Mouse (Mus musculus): Measurements from ENCODE around the gene Il13ra1. TPM values are rescaled to one million over a fixed set of nuclear protein-coding genes. Genes with fewer than 3 reads are reported as not detected.
A peak's percentile ranks its signal among the peaks of the same experiment; 100 is the strongest.

Il13ra1 gene
- polyA plus RNA-seq, 1 experiment from 2014 or later = 2.1 TPM

GRCm38 (mm10) chrX:36136346-36136745 is 24.4 kb downstream of the Il13ra1 start:
- WGBS = 77% methylated on average over 1 of the region's 1 CpGs
- H3K4me3 ChIP-seq = no peak overlapping the region
- H3K27ac ChIP-seq (replicated peaks) = no peak overlapping the region
- H3K27me3 ChIP-seq (ENCODE audit: low read depth, poor library complexity, severe bottlenecking) = no peaks in the 10 kb centered on the region
- no peak for DNase-seq (ENCODE audit: low spot score)
- no peaks in the 10 kb centered on the region for H3K36me3 ChIP-seq
- H3K4me1 ChIP-seq = no peaks in the 10 kb centered on the region
- H3K9me3 ChIP-seq (replicated peaks) = no peaks in the 10 kb centered on the region

- WGBS = 81% methylated on average over 6 of the region's 6 CpGs
- DNase-seq (ENCODE audit: low spot score) = no peak
- Histone ChIP-seq H3K9me3 (replicated peaks) (no peaks in the 10 kb centered on the region), H3K27ac (replicated peaks) (no peak overlapping the region), H3K4me3 (no peak overlapping the region), H3K27me3 (ENCODE audit: low read depth, poor library complexity, severe bottlenecking) (no peaks in the 10 kb centered on the region), H3K36me3 (no peaks in the 10 kb centered on the region), H3K4me1 (no peaks in the 10 kb centered on the region)
Measured at GRCm38 (mm10) chrX:36141994-36142639, 30.2 kb downstream of the Il13ra1 start.

DNA sequence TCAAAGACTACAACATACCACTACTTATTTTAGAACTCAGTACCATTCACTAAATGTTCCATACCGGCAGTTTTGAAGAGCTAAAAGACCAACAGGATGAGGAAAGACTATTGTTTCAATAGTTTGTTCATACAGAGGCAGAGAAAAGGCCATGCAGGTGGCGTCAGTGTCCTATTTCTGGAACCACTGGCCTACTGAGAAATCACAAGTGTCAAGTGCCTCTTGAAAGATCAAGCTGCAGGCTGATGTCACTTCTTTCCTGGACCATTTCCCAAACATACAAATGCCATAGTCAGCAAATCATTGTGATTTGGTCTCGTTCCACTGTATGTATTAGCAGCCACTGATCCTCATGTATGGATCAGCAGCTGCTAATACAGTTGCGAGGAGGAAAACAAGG is 34.8 kb downstream of the Il13ra1 start:
- Histone ChIP-seq H3K9me3 (replicated peaks) (no peaks in the 10 kb centered on the region), H3K4me1 (no peaks in the 10 kb centered on the region), H3K27me3 (ENCODE audit: low read depth, poor library complexity, severe bottlenecking) (no peaks in the 10 kb centered on the region), H3K4me3 (no peak overlapping the region), H3K36me3 (no peaks in the 10 kb centered on the region), H3K27ac (replicated peaks) (no peak overlapping the region)
- DNase-seq (ENCODE audit: low spot score) = no peak
- 71% methylated on average over 4 of the region's 4 CpGs for WGBS

DNA sequence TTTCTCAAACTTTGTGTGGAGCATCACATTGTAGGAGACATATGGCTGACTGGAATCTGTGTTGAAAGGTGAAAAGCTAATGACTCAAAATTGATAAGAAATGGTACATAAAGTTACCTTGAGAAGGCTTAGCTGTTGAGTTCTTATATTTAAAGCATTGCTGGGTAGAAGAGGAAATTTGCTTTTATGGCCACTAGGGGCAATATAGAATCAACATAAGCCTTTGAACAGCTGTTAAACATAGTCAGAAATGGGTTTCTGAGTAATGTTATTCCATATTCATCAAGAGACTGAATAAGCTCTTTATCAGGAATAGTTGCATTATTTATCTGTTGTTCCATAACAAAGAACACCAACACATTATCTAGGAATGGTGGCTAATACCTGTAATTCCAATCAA is 38.2 kb downstream of the Il13ra1 start:
- no peaks in the 10 kb centered on the region for H3K9me3 ChIP-seq (replicated peaks)
- H3K4me1 ChIP-seq = no peaks in the 10 kb centered on the region
- H3K4me3 ChIP-seq = no peak overlapping the region
- H3K27ac ChIP-seq (replicated peaks) = no peak overlapping the region
- no peaks in the 10 kb centered on the region for H3K36me3 ChIP-seq
- H3K27me3 ChIP-seq (ENCODE audit: low read depth, poor library complexity, severe bottlenecking) = no peaks in the 10 kb centered on the region
- no peak for DNase-seq (ENCODE audit: low spot score)

DNA sequence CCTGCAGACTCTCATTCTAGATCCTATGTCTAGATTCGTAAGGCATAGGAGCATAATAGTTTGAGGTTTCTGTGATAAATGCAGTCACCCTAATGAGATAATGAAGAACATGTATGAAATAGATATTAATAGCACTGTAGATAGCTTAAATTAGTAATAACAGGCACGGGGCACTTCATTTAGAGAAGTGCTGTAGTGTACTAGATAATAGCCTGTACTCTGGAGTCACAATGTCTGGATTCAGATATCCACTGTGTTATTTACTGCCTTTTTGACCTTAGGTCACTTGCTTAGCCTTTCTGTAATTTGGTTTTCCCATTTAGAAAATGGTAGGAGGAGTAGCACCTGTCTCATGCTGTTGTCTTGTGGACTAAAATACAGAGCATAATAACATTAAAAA is 44.8 kb downstream of the Il13ra1 start:
- Histone ChIP-seq H3K4me3 (no peak overlapping the region), H3K36me3 (no peaks in the 10 kb centered on the region), H3K9me3 (replicated peaks) (no peaks in the 10 kb centered on the region), H3K27me3 (ENCODE audit: low read depth, poor library complexity, severe bottlenecking) (no peaks in the 10 kb centered on the region), H3K27ac (replicated peaks) (no peak overlapping the region), H3K4me1 (peaks cover 3% of the 10 kb centered on the region; the same call in 1 of the 2 replicates)
- no peak for DNase-seq (ENCODE audit: low spot score)
- 83% methylated on average over 2 of the region's 2 CpGs for WGBS

- no peak overlapping the region for H3K4me3 ChIP-seq
- 25% methylated on average over 4 of the region's 4 CpGs for WGBS
- no peaks in the 10 kb centered on the region for H3K27me3 ChIP-seq (ENCODE audit: low read depth, poor library complexity, severe bottlenecking)
- no peaks in the 10 kb centered on the region for H3K9me3 ChIP-seq (replicated peaks)
- peaks cover 8% of the 10 kb centered on the region for H3K4me1 ChIP-seq
- no peaks in the 10 kb centered on the region for H3K36me3 ChIP-seq
- no peak overlapping the region for H3K27ac ChIP-seq (replicated peaks)
- peak; percentile 11 for DNase-seq (ENCODE audit: low spot score)
Measured at GRCm38 (mm10) chrX:36161567-36161966, 49.7 kb downstream of the Il13ra1 start.

- DNase-seq (ENCODE audit: low spot score) = no peak
- Histone ChIP-seq H3K4me1 (peaks cover 5% of the 10 kb centered on the region; the same call in 1 of the 2 replicates), H3K9me3 (replicated peaks) (no peaks in the 10 kb centered on the region)
Measured at GRCm38 (mm10) chrX:36183625-36184024, 71.7 kb downstream of the Il13ra1 start.

GRCm38 (mm10) chrX:36186036-36186435 is 74.1 kb downstream of the Il13ra1 start:
- H3K9me3 ChIP-seq (replicated peaks) = no peaks in the 10 kb centered on the region
- no peak overlapping the region for H3K4me3 ChIP-seq
- no peaks in the 10 kb centered on the region for H3K27me3 ChIP-seq (ENCODE audit: low read depth, poor library complexity, severe bottlenecking)
- DNase-seq (ENCODE audit: low spot score) = no peak
- H3K36me3 ChIP-seq = no peaks in the 10 kb centered on the region
- no peak overlapping the region for H3K27ac ChIP-seq (replicated peaks)
- WGBS = 70% methylated on average over 5 of the region's 5 CpGs
- peaks cover 5% of the 10 kb centered on the region; the same call in 1 of the 2 replicates for H3K4me1 ChIP-seq

More at GRCm38 (mm10) chrX:36183625-36184024, 71.7 kb downstream of the Il13ra1 start:
- Histone ChIP-seq H3K4me3 (no peak overlapping the region), H3K27ac (replicated peaks) (no peak overlapping the region), H3K27me3 (ENCODE audit: low read depth, poor library complexity, severe bottlenecking) (no peaks in the 10 kb centered on the region), H3K36me3 (no peaks in the 10 kb centered on the region)

DNA sequence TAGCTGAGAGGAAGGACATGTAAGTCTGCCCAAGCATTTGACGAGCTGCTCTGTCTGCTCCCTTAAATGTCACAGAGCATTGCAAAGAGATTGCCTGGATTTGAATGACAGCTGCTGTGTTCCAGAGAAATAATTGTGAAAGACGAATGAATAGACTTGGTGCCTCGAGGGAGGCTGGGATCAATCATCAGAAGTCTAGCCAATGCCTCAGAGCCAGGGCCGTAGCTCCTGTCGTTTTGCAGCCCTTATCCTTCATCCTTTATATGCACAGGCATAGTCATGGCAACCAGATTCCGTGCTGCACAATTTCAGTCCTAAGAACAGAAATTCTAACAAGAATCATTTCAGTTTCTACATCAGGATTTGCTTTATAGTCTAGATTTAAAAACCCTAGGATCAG is 74.5 kb downstream of the Il13ra1 start:
- H3K27ac ChIP-seq (replicated peaks) = no peak overlapping the region
- DNase-seq (ENCODE audit: low spot score) = no peak
- no peaks in the 10 kb centered on the region for H3K36me3 ChIP-seq
- WGBS = 48% methylated on average over 6 of the region's 6 CpGs
- H3K27me3 ChIP-seq (ENCODE audit: low read depth, poor library complexity, severe bottlenecking) = no peaks in the 10 kb centered on the region
- H3K4me3 ChIP-seq = no peak overlapping the region
- H3K9me3 ChIP-seq (replicated peaks) = no peaks in the 10 kb centered on the region
- H3K4me1 ChIP-seq = peaks cover 5% of the 10 kb centered on the region; the same call in 1 of the 2 replicates

DNA sequence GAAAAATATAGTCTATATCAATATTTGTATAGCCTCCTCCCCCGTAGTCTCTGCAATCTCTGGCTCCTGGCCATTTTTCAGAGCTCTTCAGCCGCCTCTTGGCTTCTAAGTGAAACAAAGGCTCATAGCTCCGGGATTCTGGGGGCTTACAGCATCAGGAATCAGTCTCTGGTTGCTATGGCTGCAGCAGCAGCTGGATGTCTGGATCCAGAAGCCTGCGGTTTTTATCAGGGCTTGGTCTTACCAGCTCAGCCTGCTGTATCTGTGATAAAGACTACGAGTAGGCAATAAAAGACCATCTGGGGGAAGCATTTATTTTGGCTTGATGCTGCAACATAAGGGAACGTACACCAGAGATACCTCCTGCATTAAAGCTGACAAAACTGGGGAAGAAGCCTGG is 82.0 kb downstream of the Il13ra1 start:
- Histone ChIP-seq H3K4me1 (peaks cover 38% of the 10 kb centered on the region), H3K36me3 (no peaks in the 10 kb centered on the region), H3K9me3 (replicated peaks) (no peaks in the 10 kb centered on the region), H3K27me3 (ENCODE audit: low read depth, poor library complexity, severe bottlenecking) (peaks cover 39% of the 10 kb centered on the region), H3K4me3 (no peak overlapping the region), H3K27ac (replicated peaks) (0 out of 2 replicates have a peak overlapping the region, but pooled peaks have one; percentile 13)
- peak; percentile 36 for DNase-seq (ENCODE audit: low spot score)
- WGBS = 32% methylated on average over 6 of the region's 6 CpGs

DNA sequence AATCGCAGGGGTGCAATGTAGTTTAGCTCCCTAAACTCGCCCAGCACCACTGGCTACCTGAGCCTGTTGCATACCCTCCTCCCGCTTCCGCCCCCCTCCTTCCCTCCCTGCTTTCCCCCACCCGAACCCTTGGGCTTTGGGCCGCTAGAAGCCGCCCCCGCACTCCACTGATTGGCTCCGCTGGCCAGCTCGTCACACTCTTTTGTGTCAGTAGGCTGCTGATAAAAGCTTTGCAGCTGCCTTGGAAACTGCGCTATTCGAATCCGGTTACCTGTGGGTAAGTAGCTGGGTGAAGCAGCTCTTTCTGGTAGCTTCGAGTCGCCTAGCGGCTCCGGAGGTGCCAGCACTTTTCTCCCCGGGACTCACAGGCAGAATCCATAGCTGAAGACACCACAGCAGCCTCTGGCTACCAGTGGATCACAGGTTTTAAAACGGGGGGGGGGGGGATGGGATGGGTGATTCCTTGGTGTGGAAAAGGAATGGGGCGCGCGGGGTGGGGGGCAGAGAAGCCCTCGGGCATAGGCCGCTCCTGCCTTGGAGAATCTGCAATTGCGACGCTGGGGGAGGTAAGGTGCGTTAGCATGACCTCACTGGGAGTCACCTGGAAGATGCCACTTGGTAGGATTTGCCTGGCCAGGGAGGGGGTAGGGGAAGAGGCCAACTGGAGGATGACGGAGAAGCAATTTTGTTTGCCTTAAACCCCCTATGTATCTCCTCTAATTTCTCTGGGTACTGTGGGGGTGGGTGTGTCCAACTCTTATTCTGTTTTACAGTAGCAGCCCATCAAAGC is 84.0 kb downstream of the Il13ra1 start, which contains the start of gene Zcchc12:
TSS of gene Zcchc12 (plus strand) at position 169 of the 790 bp plus-strand sequence.
- H3K4me1 ChIP-seq = peaks cover 38% of the 10 kb centered on the region
- H3K9me3 ChIP-seq (replicated peaks) = no peaks in the 10 kb centered on the region
- peak; percentile 47 for DNase-seq (ENCODE audit: low spot score)
- 20% methylated on average over 28 of the region's 28 CpGs for WGBS
- H3K36me3 ChIP-seq = no peaks in the 10 kb centered on the region
- H3K27ac ChIP-seq (replicated peaks) = no peak within 1 kb of the TSS
- H3K4me3 ChIP-seq = peak within 1 kb of the TSS; percentile 48
- H3K27me3 ChIP-seq (ENCODE audit: low read depth, poor library complexity, severe bottlenecking) = peaks cover 39% of the 10 kb centered on the region

DNA sequence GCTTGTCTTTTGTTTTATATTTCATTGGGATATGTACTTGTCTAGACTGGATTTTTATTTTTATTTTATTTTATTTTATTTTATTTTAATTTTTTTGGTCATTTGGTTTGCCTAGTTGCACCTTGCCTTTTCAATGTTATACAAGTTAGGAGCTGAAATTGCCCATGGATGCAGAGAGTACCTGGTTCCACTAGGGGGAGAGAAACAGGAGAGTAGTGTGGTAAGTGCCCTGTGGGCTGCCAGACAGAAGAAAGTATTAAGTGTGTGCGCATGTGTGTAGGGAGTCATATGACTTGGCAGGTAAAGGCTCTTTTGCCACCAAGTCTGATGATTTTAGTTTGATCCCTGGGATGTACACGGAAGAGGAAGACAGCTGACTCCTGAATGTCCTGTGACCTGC is 97.6 kb downstream of the Il13ra1 start:
- DNase-seq (ENCODE audit: low spot score) = no peak
- no peaks in the 10 kb centered on the region for H3K9me3 ChIP-seq (replicated peaks)
- WGBS = 81% methylated on average over 2 of the region's 2 CpGs
- no peak overlapping the region for H3K27ac ChIP-seq (replicated peaks)
- no peaks in the 10 kb centered on the region for H3K27me3 ChIP-seq (ENCODE audit: low read depth, poor library complexity, severe bottlenecking)
- no peaks in the 10 kb centered on the region for H3K4me1 ChIP-seq
- no peaks in the 10 kb centered on the region for H3K36me3 ChIP-seq
- no peak overlapping the region for H3K4me3 ChIP-seq

DNA sequence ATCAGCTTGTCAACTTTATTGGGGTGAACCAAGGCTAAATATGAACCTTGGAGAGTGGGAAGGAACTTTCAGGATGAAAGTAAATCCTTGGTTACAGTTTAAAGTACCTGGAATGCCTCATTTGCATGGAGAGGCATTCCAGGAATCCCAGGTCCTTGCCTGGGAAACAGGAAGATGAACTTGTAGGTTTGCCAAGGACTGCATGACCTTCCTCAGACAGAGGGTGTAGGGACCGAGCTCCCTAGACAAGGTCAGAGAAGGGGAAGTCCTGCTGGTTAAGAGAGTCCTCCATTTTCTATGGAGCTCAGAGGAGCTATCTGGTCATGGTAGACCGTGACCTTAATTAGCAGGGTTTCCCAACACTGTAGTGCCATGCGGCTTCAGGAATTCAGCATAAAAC is 99.3 kb downstream of the Il13ra1 start:
- Histone ChIP-seq H3K27ac (replicated peaks) (no peak overlapping the region), H3K4me3 (no peak overlapping the region), H3K27me3 (ENCODE audit: low read depth, poor library complexity, severe bottlenecking) (no peaks in the 10 kb centered on the region), H3K36me3 (no peaks in the 10 kb centered on the region), H3K9me3 (replicated peaks) (no peaks in the 10 kb centered on the region), H3K4me1 (no peaks in the 10 kb centered on the region)
- WGBS = 85% methylated on average over 3 of the region's 3 CpGs
- DNase-seq (ENCODE audit: low spot score) = no peak
